Comparison of ENCODE assay signal across 12 mouse cellular contexts in the genomic region with DNA sequence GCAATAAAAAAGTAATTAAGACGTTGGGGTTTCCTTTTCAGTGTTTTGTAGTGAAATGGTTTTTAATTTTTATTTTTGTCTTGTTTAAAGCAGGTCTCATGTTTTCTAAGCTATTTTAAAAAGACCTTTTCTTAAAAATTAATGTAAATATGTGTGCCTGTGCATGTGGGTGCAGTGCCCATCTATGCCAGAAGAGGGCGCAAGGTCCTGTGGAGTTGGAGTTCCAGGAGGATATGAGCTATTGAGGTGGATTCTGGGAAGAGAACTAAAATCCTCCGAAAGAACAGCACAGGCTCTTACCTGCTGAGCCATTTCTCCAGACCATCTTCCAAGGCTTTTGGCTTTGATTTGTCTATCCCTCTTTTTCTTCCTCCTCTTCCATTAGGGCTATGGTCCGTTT. TPM values are rescaled to one million over a fixed set of nuclear protein-coding genes. Genes with fewer than 3 reads are reported as not detected.
DNase-seq lines count a peak whose midpoint lies in the region; TF ChIP-seq lines count a peak whose summit lies in the region.
"Had no signal": no experiment of that assay in that cellular context is flagged by ENCODE, and none has a peak within 500 bp of the region (broad histone marks: within the 10 kb centered on the region; RNA-seq: fewer than 3 reads in every experiment).

No protein-coding gene starts in this region.

- no peaks in the 10 kb centered on the region for H3K9me3 ChIP-seq in ES-Bruce4 (replicated peaks; ENCODE audit: control insufficient read depth, insufficient read depth, low read length, poor library complexity, severe bottlenecking)
- H3K9me3 ChIP-seq: embryonic facial prominence, embryonic 13.5 days; limb, embryonic 13.5 days had no signal

- H3K27ac ChIP-seq in layer of hippocampus, adult 2 months, result no peak overlapping the region
- no peak overlapping the region for H3K27ac ChIP-seq in ES-Bruce4 (ENCODE audit: insufficient read depth, low read length)
- H3K27ac ChIP-seq in embryonic fibroblast, embryonic 13.5 days (ENCODE audit: insufficient read depth, low read length), result no peak overlapping the region
- H3K27ac ChIP-seq: embryonic facial prominence, embryonic 13.5 days; limb, embryonic 13.5 days had no signal

- TF ChIP-seq CTCF in layer of hippocampus, adult 2 months (conservative IDR thresholded peaks at IDR 0.05), result peak; percentile 70
- peak; percentile 81 for TF ChIP-seq CTCF in ES-Bruce4 (IDR thresholded peaks at IDR 0.05; ENCODE audit: low read depth, low read length)
- TF ChIP-seq CTCF in embryonic fibroblast, embryonic 13.5 days (IDR thresholded peaks at IDR 0.05; ENCODE audit: borderline replicate concordance, insufficient read depth, low read length), result peak; percentile 39; the same call in 1 of the 2 replicates

- no peak for TF ChIP-seq POLR2A in ES-Bruce4 (IDR thresholded peaks at IDR 0.05; ENCODE audit: insufficient read depth, low read length)
- TF ChIP-seq POLR2A in embryonic fibroblast, embryonic 13.5 days (IDR thresholded peaks at IDR 0.05; ENCODE audit: low read depth, low read length), result no peak

- DNase-seq in cerebellum, postnatal 10 days, result peak; percentile 40 to 45
- no peak for DNase-seq in cerebellum, adult 18-20 months
- no peak for DNase-seq in layer of hippocampus, adult 2 months (ENCODE audit: low spot score in 2 of 2)
- no peak for DNase-seq in layer of hippocampus, postnatal 36 days
- DNase-seq in layer of hippocampus, adult 9-10 months (ENCODE audit: low spot score), result no peak
- DNase-seq in frontal cortex, postnatal 10 days (ENCODE audit: low spot score in 2 of 2), result no peak
- DNase-seq: adrenal gland, postnatal 36 days had no signal

- H3K4me1 ChIP-seq in ES-Bruce4 (ENCODE audit: control insufficient read depth, insufficient read depth, low read length), result no peaks in the 10 kb centered on the region
- no peaks in the 10 kb centered on the region for H3K4me1 ChIP-seq in embryonic fibroblast, embryonic 13.5 days (ENCODE audit: control insufficient read depth, insufficient read depth, low read length)

- no peaks in the 10 kb centered on the region for H3K27me3 ChIP-seq in ES-Bruce4 (ENCODE audit: control insufficient read depth, insufficient read depth, low read length, poor library complexity, severe bottlenecking)

- no peak for TF ChIP-seq EP300 in ES-Bruce4 (IDR thresholded peaks at IDR 0.05; ENCODE audit: insufficient read depth, low read depth, low read length)

- H3K4me3 ChIP-seq in layer of hippocampus, adult 2 months, result no peak overlapping the region
- H3K4me3 ChIP-seq in ES-Bruce4 (ENCODE audit: low read depth, low read length), result no peak overlapping the region
- H3K4me3 ChIP-seq in embryonic fibroblast, embryonic 13.5 days (ENCODE audit: insufficient read depth, low read length), result no peak overlapping the region
- H3K4me3 ChIP-seq: embryonic facial prominence, embryonic 13.5 days; limb, embryonic 13.5 days had no signal

- H3K36me3 ChIP-seq in ES-Bruce4 (ENCODE audit: control insufficient read depth, insufficient read depth, low read length, poor library complexity, severe bottlenecking), result no peaks in the 10 kb centered on the region
- H3K36me3 ChIP-seq: embryonic facial prominence, embryonic 13.5 days; limb, embryonic 13.5 days had no signal

- H3K9ac ChIP-seq in ES-Bruce4 (ENCODE audit: low read depth, poor library complexity, severe bottlenecking), result no peak overlapping the region
- H3K9ac ChIP-seq: embryonic facial prominence, embryonic 13.5 days; limb, embryonic 13.5 days had no signal

RNA-seq across cellular contexts. Expression of gene 4930535I16Rik, which starts 53.2 kb away (rescaled TPM):
- total RNA-seq in layer of hippocampus, adult 2 months (2021), result not detected
- not detected for total RNA-seq in layer of hippocampus, postnatal 36 days (2021)
- polyA plus RNA-seq in ES-Bruce4 (2011; ENCODE audit: insufficient read depth, insufficient read length, low read depth, missing spikeins), result not detected in 2 replicates
- not detected in 2 replicates for polyA plus RNA-seq in embryonic fibroblast, embryonic 13.5 days (2011; ENCODE audit: insufficient read length, low read depth, missing spikeins)
- total RNA-seq: adrenal gland, postnatal 36 days; heart, postnatal 25 days had no signal
- polyA plus RNA-seq: embryonic facial prominence, embryonic 13.5 days; limb, embryonic 13.5 days had no signal

RNA-seq across cellular contexts. Expression of gene Rragc, which starts 53.8 kb away (rescaled TPM):
- total RNA-seq in layer of hippocampus, adult 2 months (2021), result 10 to 100 TPM; 54.8 to 60.6 TPM
- total RNA-seq in layer of hippocampus, postnatal 36 days (2021), result 10 to 100 TPM; 56.5 to 59.2 TPM
- 35.0 and 50.2 TPM in 2 replicates for polyA plus RNA-seq in ES-Bruce4 (2011; ENCODE audit: insufficient read depth, insufficient read length, low read depth, missing spikeins)
- polyA plus RNA-seq in embryonic fibroblast, embryonic 13.5 days (2011; ENCODE audit: insufficient read length, low read depth, missing spikeins), result 109 and 125 TPM in 2 replicates

Comparison
In these comparisons a context has a peak if more than half of its experiments do, and no peak if none do; other contexts are left out.
1. DNase-seq: peak in cerebellum, postnatal 10 days (2 of 2); none in cerebellum, adult 18-20 months (0 of 2), layer of hippocampus, adult 2 months (0 of 2), layer of hippocampus, postnatal 36 days (0 of 2), layer of hippocampus, adult 9-10 months (single experiment) and frontal cortex, postnatal 10 days (0 of 2).
2. Peak in every context shown above with its lines, with median percentiles within 50 percentile points of each other: CTCF ChIP-seq.